Mouse (Mus musculus): Measurements from ENCODE around the gene Dner.

DNA sequence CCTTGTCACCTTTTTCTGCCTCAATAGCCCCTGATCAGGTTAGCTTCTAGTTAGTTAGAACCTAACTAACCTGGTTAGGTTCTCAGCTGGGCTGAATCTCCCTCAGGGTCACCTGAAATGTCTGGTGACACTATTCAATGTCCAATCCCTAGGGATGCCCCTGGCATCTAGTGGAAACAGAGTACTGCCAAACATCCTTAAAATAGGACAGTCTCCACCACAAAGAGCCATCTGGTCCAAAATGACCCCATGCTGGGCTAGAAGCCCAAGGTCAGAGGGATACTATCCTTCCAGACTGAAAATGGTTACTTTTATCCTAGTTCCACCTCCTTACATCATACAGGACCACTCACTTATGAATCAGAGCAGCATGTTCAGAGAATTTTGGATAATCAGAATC lies 211.0 kb downstream of the Dner start:
- TF ChIP-seq CTCF (IDR thresholded peaks at IDR 0.05; ENCODE audit: extremely low read depth, insufficient read depth, insufficient read length, insufficient replicate concordance) (no peak), POLR2A (IDR thresholded peaks at IDR 0.05; ENCODE audit: low read depth, low read length) (no peak)

Measured in spleen, adult 2 months (tissue).